Mouse (Mus musculus) gonadal fat pad, adult 2 months (tissue): ENCODE measurements around the gene Ppm1a. TPM values are rescaled to one million over a fixed set of nuclear protein-coding genes. Genes with fewer than 3 reads are reported as not detected.
"Not testable (repeated sequence)": the region's sequence is repeated elsewhere in the genome, so short reads cannot be mapped to it uniquely, and the experiment has no call there.

ENCODE experiments used
- DNase-seq: peaks from one replicate; pipeline ENCODE4 v3.0.0-alpha.2; 2012; ENCODE audit warnings: low read depth
- polyA plus RNA-seq: library from polyadenylated mRNA; depleted of rRNA; stranded (reverse); fragments of >200 nt; gene quantifications from 2 replicates; pipeline ENCODE4 v1.2.3, GENCODE M21; 2012

The Ppm1a gene
- polyA plus RNA-seq, 1 experiment, result 79.1 TPM

DNA sequence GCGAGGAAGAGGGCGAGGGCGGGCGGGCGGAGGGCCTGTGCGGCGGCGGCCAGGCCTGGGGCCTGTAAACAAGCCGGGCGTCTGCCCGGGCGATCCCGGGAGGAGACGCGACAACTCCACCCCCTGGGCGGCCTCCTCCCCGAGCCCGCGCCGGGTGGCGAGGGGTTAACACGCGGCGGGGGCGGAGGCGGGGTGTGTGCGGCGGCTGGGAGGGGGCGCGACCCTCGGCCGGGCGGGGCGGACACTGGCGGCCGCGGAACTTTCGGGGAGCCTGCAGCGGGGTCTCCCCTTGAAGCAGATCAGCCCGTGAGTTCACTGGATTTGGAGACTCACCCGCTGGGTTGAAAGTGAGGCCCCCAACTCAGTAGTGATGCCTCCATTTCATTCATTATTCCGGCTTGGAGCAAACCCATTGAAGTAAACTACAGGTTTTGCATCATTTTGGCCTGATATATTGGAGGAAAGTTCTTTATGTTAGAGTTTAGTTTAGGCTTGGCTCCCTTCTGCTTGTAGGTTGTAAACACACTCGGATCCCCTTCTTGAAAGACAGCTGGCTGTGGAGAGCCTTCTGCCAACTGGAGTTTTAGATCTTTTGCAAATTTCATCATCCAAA is 4.5 kb downstream of the Ppm1a start:
- no peak for DNase-seq

DNA sequence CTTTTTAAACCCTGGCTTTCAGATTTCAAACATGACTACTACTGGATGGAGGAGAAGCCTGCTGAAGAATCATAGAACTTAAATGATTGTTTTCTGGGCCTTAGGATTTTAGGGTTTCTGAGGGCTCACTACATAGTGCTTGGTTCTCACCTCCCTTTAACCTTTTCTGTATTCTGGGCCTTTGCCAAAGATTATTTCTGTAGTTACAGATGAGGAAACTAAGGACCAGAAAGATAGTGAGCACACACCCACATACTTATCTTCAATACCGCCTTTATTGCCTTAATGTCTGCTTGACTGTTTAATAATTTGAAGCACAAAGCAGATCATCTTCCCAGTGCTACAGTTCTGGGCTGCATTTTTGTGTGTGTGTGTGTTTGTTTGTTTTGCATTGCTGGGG is 5.2 kb downstream of the Ppm1a start:
- no peak for DNase-seq

DNA sequence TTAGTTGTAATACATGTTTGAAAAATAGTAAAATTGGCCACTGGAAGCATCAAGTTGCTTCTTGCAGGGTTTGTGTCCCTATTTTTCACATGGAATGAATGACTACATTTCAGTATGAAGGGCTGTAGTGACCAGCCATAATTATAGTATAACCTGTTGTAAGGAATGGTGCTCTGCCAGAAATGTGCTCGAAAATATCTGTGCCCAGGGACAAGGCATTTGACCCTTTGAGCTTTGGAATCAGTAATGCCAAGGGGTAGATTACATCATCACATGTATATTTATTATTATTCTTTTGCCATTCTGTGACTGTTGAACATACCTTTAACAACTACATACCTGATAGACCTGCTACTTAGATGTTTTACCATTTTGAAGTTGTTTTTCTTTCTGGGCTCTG is 5.9 kb downstream of the Ppm1a start:
- no peak for DNase-seq

DNA sequence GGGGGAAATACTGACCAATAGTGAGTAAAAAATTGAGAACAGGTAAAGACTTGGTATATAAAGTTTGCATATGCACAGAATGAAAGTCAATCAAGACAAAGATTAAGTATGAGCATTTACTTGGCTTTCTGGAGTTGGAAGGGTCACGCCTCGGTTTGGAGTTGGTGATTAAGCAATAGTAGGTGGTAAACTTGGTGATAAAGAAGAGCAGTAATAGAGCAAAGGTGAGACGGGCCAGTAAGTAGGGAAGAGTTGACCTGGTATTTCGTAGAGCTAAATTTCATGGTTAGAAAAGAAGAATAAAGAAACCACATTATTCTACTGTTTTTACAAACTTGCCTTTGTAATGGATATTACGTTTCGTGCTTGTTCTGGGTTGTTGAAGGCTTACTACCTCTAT is 10.6 kb downstream of the Ppm1a start:
- no peak for DNase-seq

DNA sequence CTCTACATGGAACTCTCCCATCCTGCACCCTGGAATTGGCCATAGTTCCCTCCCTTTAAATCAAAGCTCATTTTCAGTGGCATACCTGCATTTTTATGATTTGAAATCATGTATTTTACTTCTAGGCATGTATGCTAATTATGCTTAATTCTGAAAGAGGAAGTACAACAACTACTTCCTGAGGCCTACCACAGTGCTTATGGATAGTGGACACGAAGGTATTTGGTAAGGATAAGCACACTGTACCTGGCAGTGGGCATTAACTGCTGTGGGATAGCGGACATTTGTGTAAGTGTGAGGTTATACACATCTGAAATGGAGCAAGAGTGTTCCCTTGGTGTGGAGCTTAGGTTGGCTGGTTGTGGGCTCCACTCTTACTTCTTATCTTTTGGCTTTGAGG is 11.0 kb downstream of the Ppm1a start:
- no peak for DNase-seq

DNA sequence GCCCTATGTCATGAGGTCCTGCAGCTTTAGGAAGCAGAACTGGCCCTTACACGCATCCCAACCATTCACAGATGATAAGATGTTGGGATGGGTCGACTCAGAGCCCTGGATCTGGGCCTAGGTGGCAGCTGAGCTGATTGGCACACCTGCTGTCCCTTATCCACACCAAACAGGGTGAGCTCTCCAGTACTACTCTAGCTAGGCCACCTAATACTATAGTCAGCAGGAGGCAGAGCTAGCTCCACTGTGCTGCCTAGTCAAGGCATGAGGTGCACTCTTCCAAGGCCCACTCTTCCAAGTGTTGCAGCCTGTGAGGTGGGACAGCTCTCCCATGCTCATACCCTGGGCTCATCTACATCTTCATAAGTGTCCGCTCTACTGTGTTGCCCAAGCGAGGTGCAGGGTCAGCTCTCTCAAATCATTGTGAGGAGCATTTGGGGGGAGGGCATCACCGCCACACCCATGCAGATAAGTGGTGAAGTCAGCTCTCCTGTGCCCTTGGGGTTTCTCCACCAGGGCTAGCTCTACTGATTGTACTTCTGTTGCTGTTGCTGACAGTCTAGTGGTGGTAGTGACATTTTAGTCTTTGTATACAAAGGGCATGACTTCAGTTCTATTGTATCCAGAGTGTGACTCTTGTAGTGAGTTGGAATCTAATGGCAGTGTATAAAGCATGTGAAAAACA is 12.4 kb downstream of the Ppm1a start:
- DNase-seq, result no peak

DNA sequence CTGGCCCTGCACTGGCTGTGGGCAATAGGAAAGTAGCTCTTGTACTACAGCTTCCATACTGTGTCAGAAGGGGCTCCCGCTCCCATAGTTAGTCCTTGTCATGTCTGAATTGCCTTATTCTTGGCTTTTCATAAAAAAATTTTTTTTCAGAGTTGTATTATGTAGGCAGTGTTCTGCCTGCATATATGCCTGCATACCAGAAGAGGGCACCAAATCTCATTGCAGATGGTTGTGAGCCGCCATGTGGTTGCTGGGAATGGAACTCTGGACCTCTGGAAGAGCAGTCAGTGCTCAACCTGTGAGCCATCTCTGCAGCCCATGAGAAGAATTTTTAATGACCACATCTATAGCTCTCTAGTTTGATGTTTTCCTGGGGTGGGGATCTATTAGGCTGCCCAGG is 13.9 kb downstream of the Ppm1a start:
- DNase-seq, result no peak

DNA sequence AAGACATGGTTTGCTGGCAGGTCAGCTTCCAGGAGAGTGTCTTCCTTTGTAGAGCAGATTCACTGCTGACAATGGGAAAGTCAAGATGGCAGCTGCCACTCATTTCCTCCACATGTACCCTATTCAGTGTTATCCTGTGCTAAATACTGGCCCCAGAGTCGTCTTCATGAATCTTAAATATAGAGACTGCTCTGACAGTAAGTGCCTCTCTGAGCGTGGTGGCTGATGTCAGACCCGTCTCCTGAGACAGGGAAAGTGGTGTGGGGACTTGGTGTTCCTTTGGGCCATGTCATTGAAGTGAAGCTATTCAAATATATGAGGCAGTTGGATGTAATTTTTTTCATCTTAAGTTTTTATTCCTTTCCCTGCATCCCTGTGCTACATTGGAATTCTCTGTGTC is 14.5 kb downstream of the Ppm1a start:
- DNase-seq, result no peak

DNA sequence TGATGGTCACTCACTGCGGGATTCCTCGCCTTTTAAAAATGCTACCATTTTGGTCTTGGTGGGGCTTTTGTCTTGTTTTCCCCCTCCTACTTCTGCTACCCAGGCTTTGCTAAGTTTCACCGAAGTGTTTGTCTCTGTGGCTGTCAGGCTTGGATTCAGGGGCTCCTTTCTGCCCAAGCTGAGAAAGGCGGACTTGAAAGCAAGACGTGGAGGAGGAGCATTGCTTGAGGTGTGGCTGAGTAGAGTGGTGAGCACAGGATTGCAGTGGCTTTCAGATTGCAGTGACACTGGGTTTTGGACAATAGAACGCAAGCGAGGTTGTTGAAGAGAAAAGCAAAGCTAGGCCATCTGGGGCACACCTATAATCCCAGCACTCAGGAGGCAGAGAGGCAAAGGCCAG is 16.7 kb downstream of the Ppm1a start:
- no peak for DNase-seq

DNA sequence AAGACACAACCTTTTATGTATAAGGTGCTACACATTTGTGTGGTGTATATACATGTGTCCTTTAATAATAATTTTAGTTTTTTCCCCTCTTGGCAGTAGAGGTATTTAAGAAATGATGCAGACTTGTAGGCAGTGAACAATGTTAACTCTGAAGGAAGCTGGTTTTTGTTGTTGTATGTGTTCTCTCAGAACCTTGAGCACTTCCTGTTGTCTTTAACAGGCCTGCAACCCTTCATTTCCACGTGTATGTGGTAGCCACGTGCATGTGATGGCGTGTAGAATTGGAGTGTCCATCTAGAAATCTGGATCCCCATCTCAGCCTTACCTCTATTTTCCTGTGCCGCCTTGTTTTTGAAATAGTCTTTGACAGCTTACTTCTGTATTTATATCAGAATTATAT is 20.0 kb downstream of the Ppm1a start:
- DNase-seq, result no peak

DNA sequence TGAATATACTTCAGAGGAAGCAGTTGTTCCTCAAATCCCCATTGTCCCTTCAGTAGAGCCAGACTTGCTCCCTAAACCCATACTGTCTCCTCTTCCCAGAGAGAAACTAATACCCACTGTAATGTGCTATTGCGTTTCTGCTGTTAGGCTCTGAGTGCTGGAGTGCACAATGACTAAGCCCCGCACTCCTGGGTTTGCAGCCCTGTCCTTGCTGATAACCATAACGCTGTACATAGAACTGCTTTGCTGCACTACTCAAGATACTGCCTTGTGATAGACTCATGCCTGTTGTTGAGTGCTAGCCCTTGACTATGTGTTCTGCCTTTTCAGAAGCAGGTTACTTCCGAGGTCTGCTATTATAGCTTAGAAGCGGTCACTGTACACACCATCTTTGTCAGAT is 22.9 kb downstream of the Ppm1a start:
- no peak for DNase-seq

DNA sequence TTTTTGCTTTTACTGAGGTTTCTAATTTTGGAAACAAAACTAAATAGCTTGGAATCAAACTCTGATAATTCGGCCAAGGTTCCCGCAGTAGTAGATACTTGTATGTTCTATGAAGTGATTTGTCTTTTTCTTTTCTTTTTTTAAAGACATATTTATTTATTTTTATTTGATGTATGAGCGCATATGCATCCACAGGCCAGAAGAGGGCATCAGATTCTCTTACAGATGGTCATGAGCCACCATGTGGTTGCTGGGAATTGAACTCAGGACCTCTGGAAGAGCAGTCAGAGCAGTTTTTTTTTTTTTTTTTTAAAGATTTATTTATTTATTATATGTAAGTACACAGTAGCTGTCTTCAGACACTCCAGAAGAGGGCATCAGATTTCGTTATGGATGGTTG is 25.5 kb downstream of the Ppm1a start:
- DNase-seq, result not testable (repeated sequence)

DNA sequence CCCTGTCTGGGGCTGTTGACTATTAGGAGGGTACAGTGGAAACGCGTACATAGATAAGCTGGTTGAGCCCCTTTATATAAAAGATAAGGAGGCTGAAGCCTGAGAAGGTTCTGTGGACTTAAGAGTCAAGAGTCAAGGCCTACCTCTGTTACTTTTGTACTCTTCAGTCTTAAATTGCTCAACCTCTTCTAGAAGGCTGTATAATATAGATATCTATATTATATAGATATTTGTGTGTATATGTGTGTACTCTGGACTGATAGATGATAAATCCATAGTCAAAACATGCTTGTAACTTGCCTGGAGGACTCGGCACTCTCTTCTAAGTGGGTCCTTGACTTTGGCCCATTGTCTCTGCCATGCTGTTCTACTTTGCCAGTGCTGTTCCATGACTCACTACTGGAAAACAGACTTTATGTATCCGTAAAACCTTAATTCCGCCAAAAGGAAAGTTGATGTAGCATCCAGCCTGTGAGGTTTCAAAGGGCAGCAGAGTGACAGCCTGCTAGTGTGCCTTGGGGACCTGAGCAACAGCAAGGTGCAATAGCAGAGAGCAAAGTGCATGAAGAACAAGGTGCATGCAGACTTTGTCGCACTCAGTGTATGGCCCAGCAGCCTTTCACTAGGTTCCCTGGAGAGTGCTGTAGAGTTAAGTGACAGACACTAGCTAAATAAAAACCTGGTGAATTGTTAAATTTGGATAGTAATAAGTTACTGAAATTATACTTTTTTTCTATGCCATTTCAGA is 28.1 kb downstream of the Ppm1a start:
- no peak for DNase-seq

DNA sequence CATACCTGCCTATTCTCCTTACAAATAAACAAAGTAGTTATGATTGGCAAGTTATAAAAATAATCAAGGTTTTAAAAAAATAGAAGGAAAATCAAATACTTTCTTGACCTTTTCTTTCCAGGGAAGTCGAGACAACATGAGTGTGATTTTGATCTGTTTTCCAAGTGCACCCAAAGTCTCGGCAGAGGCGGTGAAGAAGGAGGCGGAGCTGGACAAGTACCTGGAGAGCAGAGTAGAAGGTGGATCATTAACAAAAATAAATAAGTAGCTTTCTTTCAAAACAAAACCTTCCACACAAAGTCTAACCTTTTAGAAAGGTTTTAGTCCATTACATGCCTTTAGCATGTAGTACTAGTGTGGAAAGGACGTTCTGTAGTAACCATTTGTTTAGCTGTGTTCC is 29.3 kb downstream of the Ppm1a start:
- DNase-seq, result no peak

DNA sequence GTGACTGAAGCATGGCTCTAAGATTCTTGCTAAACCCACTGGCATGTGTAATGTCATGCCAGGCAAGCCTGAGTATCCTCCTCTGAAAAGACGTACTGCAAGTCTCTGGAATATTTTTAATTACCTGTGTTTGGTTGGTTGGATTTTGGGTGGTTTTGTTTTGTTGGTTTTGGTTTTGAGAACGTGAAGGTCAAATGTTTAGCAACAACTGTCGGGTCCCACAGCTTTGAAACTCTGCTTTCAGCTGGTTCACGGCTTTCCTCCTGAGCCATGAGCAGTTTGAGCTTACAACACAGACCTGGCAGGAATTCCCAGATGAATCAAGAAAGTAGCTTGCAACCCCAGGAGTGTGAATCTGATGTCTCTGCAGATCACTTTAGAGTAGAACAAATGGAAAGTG is 29.7 kb downstream of the Ppm1a start:
- no peak for DNase-seq

DNA sequence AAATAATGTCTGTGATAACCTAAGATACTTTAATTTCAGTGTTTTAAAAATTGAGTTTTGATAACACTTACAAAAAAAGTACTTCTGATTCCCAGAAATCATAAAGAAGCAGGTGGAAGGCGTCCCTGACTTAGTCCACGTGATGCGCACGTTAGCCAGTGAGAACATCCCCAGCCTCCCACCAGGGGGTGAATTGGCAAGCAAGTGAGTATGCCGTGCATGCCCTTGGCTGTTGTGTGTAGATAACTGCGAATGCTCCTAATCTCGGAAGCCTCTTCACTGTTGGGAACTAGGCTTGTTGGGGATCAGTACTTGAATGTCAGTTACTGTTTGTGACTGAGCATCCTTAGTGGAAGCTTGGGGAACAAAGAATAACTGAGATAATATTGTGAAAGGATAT is 33.3 kb downstream of the Ppm1a start:
- no peak for DNase-seq

DNA sequence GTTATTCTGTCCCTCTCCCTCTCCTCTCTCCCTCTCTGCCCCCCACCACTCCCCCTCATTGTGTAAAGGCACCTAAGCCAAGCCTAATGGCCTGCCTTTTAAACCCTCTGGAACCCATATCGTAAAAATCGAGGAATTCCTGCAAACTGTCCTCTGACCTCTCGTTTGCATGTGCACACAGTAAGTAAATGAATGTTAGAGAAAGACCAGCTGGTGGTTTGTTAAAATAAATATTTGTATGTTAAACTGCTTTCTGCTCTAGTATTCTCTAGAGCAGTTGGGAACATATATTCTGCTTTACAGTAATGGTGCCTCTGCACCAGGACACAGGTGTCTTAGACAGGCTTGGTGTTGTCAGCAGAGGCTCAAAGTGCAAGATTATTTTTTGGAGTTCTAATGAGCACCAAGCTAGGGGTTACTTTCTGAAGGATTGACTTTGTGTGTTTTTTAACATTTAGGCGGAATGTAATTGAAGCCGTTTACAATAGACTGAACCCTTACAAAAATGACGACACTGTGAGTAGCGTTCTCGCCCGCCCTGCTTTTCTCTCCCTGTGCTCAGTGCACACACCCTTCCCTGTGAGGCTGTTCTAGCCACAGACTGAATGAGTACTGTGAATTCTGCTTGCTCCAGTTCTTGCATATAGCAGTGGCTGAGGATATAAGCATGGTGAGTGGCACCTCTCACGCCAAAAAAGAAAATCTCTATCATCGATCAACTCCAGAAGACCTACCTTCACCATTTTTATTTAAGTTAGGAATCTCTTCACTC is 35.3 kb downstream of the Ppm1a start:
- DNase-seq, result no peak

DNA sequence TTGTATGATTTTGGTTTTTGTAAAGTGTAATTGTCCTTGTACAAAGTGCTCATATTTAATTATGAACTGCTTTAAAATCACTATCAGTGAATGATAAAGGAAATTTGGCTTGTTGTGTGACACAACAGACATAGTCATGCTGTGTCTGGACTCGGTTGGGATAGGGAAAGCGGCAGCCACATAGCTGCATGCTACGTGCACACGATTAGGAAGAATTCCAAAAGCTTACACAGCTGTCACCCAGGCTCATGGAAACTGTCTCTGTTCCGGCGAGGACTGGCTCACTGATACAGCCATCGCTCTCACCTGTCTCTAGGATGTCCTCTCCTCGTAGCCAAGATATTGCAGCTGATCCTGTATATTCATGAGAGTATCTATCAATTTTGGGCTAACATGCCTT is 36.7 kb downstream of the Ppm1a start:
- DNase-seq, result no peak

DNA sequence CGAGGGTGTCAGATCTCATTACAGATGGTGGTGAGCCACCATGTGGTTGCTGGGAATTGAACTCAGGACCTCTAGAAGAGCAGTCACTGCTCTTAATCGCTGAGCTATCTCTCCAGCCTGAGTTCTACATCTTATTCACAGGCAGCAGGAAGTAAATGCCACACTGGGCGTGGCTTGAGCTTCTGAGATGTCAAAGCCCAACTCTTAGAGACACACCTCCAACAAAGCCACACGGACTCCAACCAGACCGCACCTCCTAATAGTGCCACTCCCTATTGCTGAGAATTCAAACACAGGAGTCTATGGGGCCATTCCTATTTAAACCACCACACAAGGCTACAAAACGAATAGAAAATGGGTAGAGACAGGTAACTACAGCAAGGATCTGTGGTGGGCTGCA is 52.5 kb downstream of the Ppm1a start:
- DNase-seq, result no peak

DNA sequence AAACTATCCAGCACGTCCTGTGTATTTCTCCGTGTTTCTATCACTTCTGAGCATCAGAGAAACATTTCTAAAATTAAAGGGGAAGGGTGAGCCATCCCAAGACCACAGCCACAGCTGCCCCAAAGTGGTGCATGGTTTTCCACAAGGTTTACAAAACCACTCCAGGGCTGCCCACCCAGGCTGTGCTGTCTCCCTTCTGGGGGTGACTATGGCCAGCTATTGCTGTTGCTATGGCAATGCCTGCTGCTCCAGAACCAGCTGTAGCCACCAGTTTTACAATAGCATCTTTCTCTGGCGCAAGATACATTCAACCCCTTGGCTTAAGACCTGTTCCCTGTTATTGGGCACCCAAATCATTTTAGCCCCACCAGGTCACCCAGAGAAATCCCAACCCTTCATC is 54.3 kb downstream of the Ppm1a start:
- DNase-seq, result no peak

DNA sequence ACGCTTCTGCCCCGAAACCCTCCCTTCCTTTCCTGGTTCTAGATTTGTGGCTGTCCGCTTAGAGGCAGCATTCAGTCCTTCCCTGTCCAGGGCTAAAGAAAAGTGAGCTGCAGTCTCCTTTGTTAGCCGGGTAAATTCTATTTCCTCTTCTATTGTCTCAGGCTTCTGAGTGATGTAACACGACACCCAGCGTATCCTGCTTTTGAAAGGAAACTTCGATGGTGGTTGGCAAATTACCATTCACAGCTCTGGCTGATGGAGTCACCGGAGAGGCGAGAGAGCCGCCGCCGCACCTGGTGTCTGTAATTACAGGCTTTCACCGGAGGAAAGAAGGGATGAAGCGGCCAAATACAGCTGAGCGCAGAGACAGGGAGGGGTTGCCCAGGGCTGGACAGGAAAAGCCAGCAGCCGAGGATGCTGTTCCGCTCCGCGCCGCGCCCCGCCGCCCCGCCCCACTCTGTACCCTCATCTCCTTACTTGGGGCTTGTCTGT is 63.7 kb downstream of the Ppm1a start:
- DNase-seq, result no peak

DNA sequence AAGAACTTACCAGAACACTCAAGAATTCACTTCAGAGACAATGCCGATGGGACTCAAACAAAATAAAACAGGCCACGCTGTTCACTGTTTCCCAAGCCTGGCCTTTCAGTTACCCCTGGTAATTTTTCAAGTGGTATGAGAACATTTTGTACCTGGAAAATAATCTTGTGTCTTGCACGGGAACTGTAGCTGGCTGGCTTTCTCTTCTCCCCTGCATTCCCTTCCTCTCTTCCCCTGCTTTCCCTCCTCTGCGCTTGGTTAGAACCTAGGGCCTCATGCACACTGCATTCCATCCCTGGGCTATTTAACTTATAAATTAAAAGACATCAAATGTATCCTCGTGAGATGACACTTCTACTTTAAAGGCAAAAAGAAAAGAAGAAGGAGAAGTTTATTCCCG is 64.3 kb downstream of the Ppm1a start:
- DNase-seq, result no peak
